Mouse (Mus musculus): ENCODE results near the gene Rab3gap2. TPM values are rescaled to one million over a fixed set of nuclear protein-coding genes. Genes with fewer than 3 reads are reported as not detected.

Rab3gap2 gene
- polyA plus RNA-seq, 1 experiment from 2014 or later, result 26.8 TPM

GRCm38 (mm10) chr1:185247429-185248085, 43.6 kb downstream of the Rab3gap2 start:
- no peak overlapping the region for H3K4me2 ChIP-seq (replicated peaks)
- ATAC-seq (ENCODE audit: low FRiP score), result no peak
- peaks cover 85% of the 10 kb centered on the region for H3K36me3 ChIP-seq (replicated peaks; ENCODE audit: control insufficient read depth, insufficient read depth)
- H3K27ac ChIP-seq, result no peak overlapping the region
- H3K9me3 ChIP-seq (ENCODE audit: control insufficient read depth, low read length), result no peaks in the 10 kb centered on the region
- DNase-seq (ENCODE audit: low spot score), result no peak
- no peaks in the 10 kb centered on the region for H3K4me1 ChIP-seq (replicated peaks; ENCODE audit: control insufficient read depth, insufficient read depth, low read length)
- 93% methylated on average over 20 of the region's 20 CpGs for WGBS
- no peak overlapping the region for H3K9ac ChIP-seq
- no peaks in the 10 kb centered on the region for H3K27me3 ChIP-seq (ENCODE audit: control insufficient read depth, insufficient read depth, low read length)
- no peak overlapping the region for H3K4me3 ChIP-seq (replicated peaks; ENCODE audit: low read length)

- H3K9me3 ChIP-seq (ENCODE audit: control insufficient read depth, low read length), result no peaks in the 10 kb centered on the region
- peaks cover 85% of the 10 kb centered on the region for H3K36me3 ChIP-seq (replicated peaks; ENCODE audit: control insufficient read depth, insufficient read depth)
- no peak overlapping the region for H3K27ac ChIP-seq
- H3K4me1 ChIP-seq (replicated peaks; ENCODE audit: control insufficient read depth, insufficient read depth, low read length), result no peaks in the 10 kb centered on the region
- H3K9ac ChIP-seq, result no peak overlapping the region
- DNase-seq (ENCODE audit: low spot score) (no peak), ATAC-seq (ENCODE audit: low FRiP score) (no peak)
- WGBS, result 91% methylated on average over 8 of the region's 8 CpGs
- no peaks in the 10 kb centered on the region for H3K27me3 ChIP-seq (ENCODE audit: control insufficient read depth, insufficient read depth, low read length)
- H3K4me3 ChIP-seq (replicated peaks; ENCODE audit: low read length), result no peak overlapping the region
- no peak overlapping the region for H3K4me2 ChIP-seq (replicated peaks)
Observed at GRCm38 (mm10) chr1:185248728-185249127, 44.8 kb downstream of the Rab3gap2 start.

GRCm38 (mm10) chr1:185252351-185252750, 48.4 kb downstream of the Rab3gap2 start:
- Histone ChIP-seq H3K4me1 (replicated peaks; ENCODE audit: control insufficient read depth, insufficient read depth, low read length) (no peaks in the 10 kb centered on the region; the same call in 1 of the 2 replicates), H3K9me3 (ENCODE audit: control insufficient read depth, low read length) (no peaks in the 10 kb centered on the region), H3K27ac (peak overlapping the region; percentile 67; the same call in 1 of the 2 replicates), H3K4me3 (replicated peaks; ENCODE audit: low read length) (no peak overlapping the region), H3K27me3 (ENCODE audit: control insufficient read depth, insufficient read depth, low read length) (no peaks in the 10 kb centered on the region), H3K9ac (no peak overlapping the region), H3K36me3 (replicated peaks; ENCODE audit: control insufficient read depth, insufficient read depth) (peaks cover 92% of the 10 kb centered on the region), H3K4me2 (replicated peaks) (no peak overlapping the region)
- DNase-seq (ENCODE audit: low spot score), result no peak
- 90% methylated on average over 3 of the region's 3 CpGs for WGBS
- no peak for ATAC-seq (ENCODE audit: low FRiP score)

- 59% methylated on average over 12 of the region's 12 CpGs for WGBS
Observed at GRCm38 (mm10) chr1:185253140-185253892, 49.4 kb downstream of the Rab3gap2 start.

GRCm38 (mm10) chr1:185255336-185255735, 51.4 kb downstream of the Rab3gap2 start:
- Histone ChIP-seq H3K9me3 (ENCODE audit: control insufficient read depth, low read length) (no peaks in the 10 kb centered on the region), H3K9ac (no peak overlapping the region), H3K27me3 (ENCODE audit: control insufficient read depth, insufficient read depth, low read length) (no peaks in the 10 kb centered on the region), H3K4me3 (replicated peaks; ENCODE audit: low read length) (no peak overlapping the region), H3K27ac (no peak overlapping the region), H3K36me3 (replicated peaks; ENCODE audit: control insufficient read depth, insufficient read depth) (peaks cover 84% of the 10 kb centered on the region), H3K4me2 (replicated peaks) (no peak overlapping the region), H3K4me1 (replicated peaks; ENCODE audit: control insufficient read depth, insufficient read depth, low read length) (no peaks in the 10 kb centered on the region; the same call in 1 of the 2 replicates)
- ATAC-seq (ENCODE audit: low FRiP score), result no peak
- DNase-seq (ENCODE audit: low spot score), result no peak
- 96% methylated on average over 12 of the region's 12 CpGs for WGBS

More at GRCm38 (mm10) chr1:185253140-185253892, 49.4 kb downstream of the Rab3gap2 start:
- no peaks in the 10 kb centered on the region; the same call in 1 of the 2 replicates for H3K4me1 ChIP-seq (replicated peaks; ENCODE audit: control insufficient read depth, insufficient read depth, low read length)
- H3K36me3 ChIP-seq (replicated peaks; ENCODE audit: control insufficient read depth, insufficient read depth), result peaks cover 84% of the 10 kb centered on the region
- H3K4me2 ChIP-seq (replicated peaks), result no peak overlapping the region
- DNase-seq (ENCODE audit: low spot score) (peak; percentile 59), ATAC-seq (ENCODE audit: low FRiP score) (no peak)
- peak overlapping the region; percentile 67 for H3K27ac ChIP-seq
- H3K27me3 ChIP-seq (ENCODE audit: control insufficient read depth, insufficient read depth, low read length), result no peaks in the 10 kb centered on the region
- no peak overlapping the region for H3K9ac ChIP-seq
- no peaks in the 10 kb centered on the region for H3K9me3 ChIP-seq (ENCODE audit: control insufficient read depth, low read length)
- H3K4me3 ChIP-seq (replicated peaks; ENCODE audit: low read length), result no peak overlapping the region

- Histone ChIP-seq H3K4me2 (replicated peaks) (no peak overlapping the region), H3K27me3 (ENCODE audit: control insufficient read depth, insufficient read depth, low read length) (no peaks in the 10 kb centered on the region), H3K9ac (no peak overlapping the region), H3K27ac (no peak overlapping the region), H3K4me3 (replicated peaks; ENCODE audit: low read length) (no peak overlapping the region), H3K36me3 (replicated peaks; ENCODE audit: control insufficient read depth, insufficient read depth) (peaks cover 84% of the 10 kb centered on the region), H3K9me3 (ENCODE audit: control insufficient read depth, low read length) (no peaks in the 10 kb centered on the region), H3K4me1 (replicated peaks; ENCODE audit: control insufficient read depth, insufficient read depth, low read length) (no peaks in the 10 kb centered on the region; the same call in 1 of the 2 replicates)
- DNase-seq (ENCODE audit: low spot score) (no peak), ATAC-seq (ENCODE audit: low FRiP score) (no peak)
- WGBS, result 23% methylated on average over 3 of the region's 3 CpGs
Observed at GRCm38 (mm10) chr1:185256753-185257152, 52.8 kb downstream of the Rab3gap2 start.

GRCm38 (mm10) chr1:185262565-185262964, 58.6 kb downstream of the Rab3gap2 start:
- Histone ChIP-seq H3K9ac (no peak overlapping the region), H3K27me3 (ENCODE audit: control insufficient read depth, insufficient read depth, low read length) (no peaks in the 10 kb centered on the region), H3K27ac (no peak overlapping the region), H3K4me1 (replicated peaks; ENCODE audit: control insufficient read depth, insufficient read depth, low read length) (no peaks in the 10 kb centered on the region), H3K4me2 (replicated peaks) (no peak overlapping the region), H3K9me3 (ENCODE audit: control insufficient read depth, low read length) (no peaks in the 10 kb centered on the region), H3K36me3 (replicated peaks; ENCODE audit: control insufficient read depth, insufficient read depth) (peaks cover 91% of the 10 kb centered on the region), H3K4me3 (replicated peaks; ENCODE audit: low read length) (no peak overlapping the region)
- no peak for ATAC-seq (ENCODE audit: low FRiP score)
- 59% methylated on average over 14 of the region's 14 CpGs for whole genome bisulfite sequencing
- DNase-seq (ENCODE audit: low spot score), result peak; percentile 41

- 86% methylated on average over 4 of the region's 4 CpGs for WGBS
- ATAC-seq (ENCODE audit: low FRiP score), result no peak
Observed at GRCm38 (mm10) chr1:185268675-185269074, 64.8 kb downstream of the Rab3gap2 start.

GRCm38 (mm10) chr1:185270403-185271097, 66.6 kb downstream of the Rab3gap2 start:
- H3K4me3 ChIP-seq (replicated peaks; ENCODE audit: low read length), result no peak overlapping the region
- no peak overlapping the region for H3K4me2 ChIP-seq (replicated peaks)
- no peaks in the 10 kb centered on the region for H3K27me3 ChIP-seq (ENCODE audit: control insufficient read depth, insufficient read depth, low read length)
- no peak overlapping the region for H3K27ac ChIP-seq
- WGBS, result 95% methylated on average over 8 of the region's 8 CpGs
- H3K9me3 ChIP-seq (ENCODE audit: control insufficient read depth, low read length), result no peaks in the 10 kb centered on the region
- DNase-seq (ENCODE audit: low spot score), result no peak
- peaks cover 78% of the 10 kb centered on the region for H3K36me3 ChIP-seq (replicated peaks; ENCODE audit: control insufficient read depth, insufficient read depth)
- no peaks in the 10 kb centered on the region for H3K4me1 ChIP-seq (replicated peaks; ENCODE audit: control insufficient read depth, insufficient read depth, low read length)
- no peak for ATAC-seq (ENCODE audit: low FRiP score)
- H3K9ac ChIP-seq, result no peak overlapping the region

More at GRCm38 (mm10) chr1:185268675-185269074, 64.8 kb downstream of the Rab3gap2 start:
- H3K9ac ChIP-seq, result no peak overlapping the region
- H3K9me3 ChIP-seq (ENCODE audit: control insufficient read depth, low read length), result no peaks in the 10 kb centered on the region
- H3K4me3 ChIP-seq (replicated peaks; ENCODE audit: low read length), result no peak overlapping the region
- H3K27ac ChIP-seq, result no peak overlapping the region
- H3K27me3 ChIP-seq (ENCODE audit: control insufficient read depth, insufficient read depth, low read length), result no peaks in the 10 kb centered on the region
- H3K4me2 ChIP-seq (replicated peaks), result no peak overlapping the region
- peaks cover 82% of the 10 kb centered on the region for H3K36me3 ChIP-seq (replicated peaks; ENCODE audit: control insufficient read depth, insufficient read depth)
- no peaks in the 10 kb centered on the region for H3K4me1 ChIP-seq (replicated peaks; ENCODE audit: control insufficient read depth, insufficient read depth, low read length)
- DNase-seq (ENCODE audit: low spot score), result no peak

Data from hindbrain, embryonic 14.5 days (tissue).